Mouse (Mus musculus): ENCODE measurements at regions not wholly inside any gene's neighbourhood (a gene's known extent, or its start where the extent isn't known, plus 50 kb on each side); places are given as distances from the start of the nearest gene placed in this dataset.

DNA sequence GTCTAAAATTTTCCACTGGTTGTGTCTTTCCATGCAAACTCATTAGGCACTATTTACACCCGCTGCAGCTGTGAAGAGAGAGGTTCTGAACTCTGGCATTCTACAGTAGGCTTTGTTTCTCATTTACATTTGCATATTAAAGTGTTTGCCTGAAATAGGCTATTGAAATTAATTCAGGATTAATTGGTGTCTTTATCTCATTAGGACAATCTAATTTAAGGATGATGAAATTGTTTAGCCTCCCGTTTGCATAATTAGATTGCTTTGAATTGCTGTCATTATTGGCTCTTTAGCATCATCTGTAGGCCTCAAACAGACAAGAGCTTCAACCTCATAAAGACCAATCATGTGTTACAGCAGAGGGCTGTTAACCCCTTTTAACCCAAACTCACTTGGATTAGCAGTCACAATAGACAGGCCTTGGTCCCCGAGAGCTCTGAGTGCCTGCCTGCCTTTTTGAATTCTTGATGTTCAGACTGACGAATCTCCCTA, 476.7 kb upstream of the Pbx1 start:
- 73% methylated on average over 4 of the region's 4 CpGs for WGBS
- H3K27ac ChIP-seq (replicated peaks; ENCODE audit: low read depth, low read length): no peak overlapping the region
- H3K9ac ChIP-seq (ENCODE audit: low read length): no peak overlapping the region
- DNase-seq (ENCODE audit: low spot score): no peak
- H3K27me3 ChIP-seq (ENCODE audit: control insufficient read depth, insufficient read depth, low read length): no peaks in the 10 kb centered on the region
- no peaks in the 10 kb centered on the region for H3K9me3 ChIP-seq (ENCODE audit: control insufficient read depth, low read length)
- no peaks in the 10 kb centered on the region for H3K36me3 ChIP-seq (ENCODE audit: control insufficient read depth, insufficient read depth, low read length)
- ATAC-seq (ENCODE audit: insufficient number of reproducible peaks, low FRiP score, low TSS enrichment, low read depth): no peak
- H3K4me3 ChIP-seq (ENCODE audit: low read depth, low read length): no peak overlapping the region
- H3K4me2 ChIP-seq (ENCODE audit: low read depth, severe bottlenecking): no peak overlapping the region
- no peaks in the 10 kb centered on the region for H3K4me1 ChIP-seq (ENCODE audit: control insufficient read depth, insufficient read depth, low read length)

DNA sequence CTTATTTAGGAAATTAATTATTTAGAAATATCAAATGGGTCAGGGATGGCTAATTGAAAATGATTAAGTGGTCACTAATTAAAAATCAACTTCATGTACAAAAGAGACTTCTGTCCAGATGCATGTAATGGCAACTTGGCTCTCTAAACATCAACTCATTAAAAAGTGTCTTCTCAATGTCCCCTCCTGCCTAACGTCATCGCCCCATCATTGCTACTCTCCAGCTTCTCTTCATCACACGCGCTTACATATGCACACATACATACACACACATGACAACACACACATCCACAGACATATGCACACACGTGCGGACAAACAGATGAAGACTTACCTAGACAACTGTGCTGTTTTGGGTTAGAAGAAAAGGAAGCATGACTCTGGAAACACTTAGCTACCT, 476.1 kb upstream of the Pbx1 start:
- ATAC-seq (ENCODE audit: insufficient number of reproducible peaks, low FRiP score, low TSS enrichment, low read depth) (no peak), DNase-seq (ENCODE audit: low spot score) (no peak)
- Histone ChIP-seq H3K9ac (ENCODE audit: low read length) (no peak overlapping the region), H3K9me3 (ENCODE audit: control insufficient read depth, low read length) (no peaks in the 10 kb centered on the region), H3K4me3 (ENCODE audit: low read depth, low read length) (no peak overlapping the region), H3K36me3 (ENCODE audit: control insufficient read depth, insufficient read depth, low read length) (no peaks in the 10 kb centered on the region), H3K27me3 (ENCODE audit: control insufficient read depth, insufficient read depth, low read length) (no peaks in the 10 kb centered on the region), H3K4me2 (ENCODE audit: low read depth, severe bottlenecking) (no peak overlapping the region), H3K4me1 (ENCODE audit: control insufficient read depth, insufficient read depth, low read length) (no peaks in the 10 kb centered on the region), H3K27ac (replicated peaks; ENCODE audit: low read depth, low read length) (no peak overlapping the region)
- 94% methylated on average over 6 of the region's 6 CpGs for WGBS

DNA sequence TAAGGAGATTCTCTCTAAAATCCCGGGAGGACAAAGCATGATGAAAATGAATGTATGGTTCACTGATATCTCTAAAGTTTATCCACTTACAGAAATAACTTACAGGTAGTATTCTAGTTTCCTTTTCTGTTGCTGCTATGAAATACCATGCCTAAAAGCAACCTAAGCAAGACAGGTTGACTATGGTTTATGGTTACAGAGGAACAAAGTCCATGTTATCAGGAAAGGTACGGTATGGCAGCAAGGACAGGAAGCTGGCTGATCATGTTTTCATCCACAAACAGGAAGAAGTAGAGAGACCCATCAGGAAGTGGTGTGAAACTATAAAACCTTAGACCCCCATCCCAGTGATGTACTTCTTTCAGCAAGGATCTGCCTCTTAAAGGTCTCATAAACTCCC, 466.4 kb upstream of the Pbx1 start:
- no peak overlapping the region for H3K9ac ChIP-seq (ENCODE audit: low read length)
- no peak overlapping the region for H3K4me3 ChIP-seq (ENCODE audit: low read depth, low read length)
- H3K4me1 ChIP-seq (ENCODE audit: control insufficient read depth, insufficient read depth, low read length): no peaks in the 10 kb centered on the region
- no peak overlapping the region for H3K27ac ChIP-seq (replicated peaks; ENCODE audit: low read depth, low read length)
- no peak for DNase-seq (ENCODE audit: low spot score)
- H3K9me3 ChIP-seq (ENCODE audit: control insufficient read depth, low read length): no peaks in the 10 kb centered on the region
- 90% methylated on average over 2 of the region's 2 CpGs for WGBS
- no peaks in the 10 kb centered on the region for H3K27me3 ChIP-seq (ENCODE audit: control insufficient read depth, insufficient read depth, low read length)
- H3K36me3 ChIP-seq (ENCODE audit: control insufficient read depth, insufficient read depth, low read length): no peaks in the 10 kb centered on the region
- no peak for ATAC-seq (ENCODE audit: insufficient number of reproducible peaks, low FRiP score, low TSS enrichment, low read depth)
- no peak overlapping the region for H3K4me2 ChIP-seq (ENCODE audit: low read depth, severe bottlenecking)

DNA sequence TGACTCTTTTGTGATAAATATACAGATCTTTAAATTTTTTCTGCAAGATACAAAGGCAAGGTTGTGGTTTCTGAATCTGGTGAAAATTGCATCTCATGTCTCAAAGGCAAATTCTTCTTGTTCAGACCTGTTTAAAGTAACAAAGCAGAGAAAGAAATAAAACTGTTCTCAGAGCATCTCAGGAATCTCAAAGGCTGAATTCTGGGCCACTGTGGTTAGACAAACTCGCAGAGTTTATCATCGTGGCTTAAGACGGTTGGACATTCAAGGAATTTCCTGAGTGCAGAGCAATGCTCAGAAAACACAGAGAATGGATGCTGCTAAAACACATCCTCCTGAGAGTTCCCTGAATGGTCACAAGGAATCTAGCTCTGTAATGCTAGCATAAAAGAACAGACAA, 429.5 kb upstream of the Pbx1 start:
- Histone ChIP-seq H3K27me3 (ENCODE audit: control insufficient read depth, insufficient read depth, low read length) (no peaks in the 10 kb centered on the region), H3K9ac (ENCODE audit: low read length) (no peak overlapping the region), H3K27ac (replicated peaks; ENCODE audit: low read depth, low read length) (no peak overlapping the region), H3K4me3 (ENCODE audit: low read depth, low read length) (no peak overlapping the region), H3K4me2 (ENCODE audit: low read depth, severe bottlenecking) (no peak overlapping the region), H3K4me1 (ENCODE audit: control insufficient read depth, insufficient read depth, low read length) (no peaks in the 10 kb centered on the region), H3K9me3 (ENCODE audit: control insufficient read depth, low read length) (no peaks in the 10 kb centered on the region), H3K36me3 (ENCODE audit: control insufficient read depth, insufficient read depth, low read length) (no peaks in the 10 kb centered on the region)
- ATAC-seq (ENCODE audit: insufficient number of reproducible peaks, low FRiP score, low TSS enrichment, low read depth) (no peak), DNase-seq (ENCODE audit: low spot score) (no peak)
- WGBS: 73% methylated on average over 3 of the region's 3 CpGs

DNA sequence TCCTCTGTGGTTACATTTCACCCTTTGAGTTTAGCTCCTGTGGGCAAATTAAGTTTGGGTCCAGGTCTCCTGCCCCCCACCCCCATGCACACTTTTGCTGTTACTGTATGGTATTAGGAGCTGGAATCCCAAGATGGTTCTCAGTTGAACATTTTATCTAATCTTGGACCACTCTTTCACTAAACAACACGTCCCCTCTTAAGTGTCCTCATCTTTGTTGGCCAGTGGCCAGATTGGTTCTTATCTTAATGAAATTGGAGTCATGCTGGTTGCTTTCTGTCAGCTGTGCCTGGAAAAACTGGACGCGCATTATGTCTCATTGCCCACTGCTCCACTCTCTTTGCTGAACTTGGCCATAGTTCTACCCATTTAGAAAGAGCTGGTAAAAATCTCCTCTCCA, 391.1 kb upstream of the Pbx1 start:
- 93% methylated on average over 3 of the region's 3 CpGs for WGBS
- no peaks in the 10 kb centered on the region for H3K36me3 ChIP-seq (ENCODE audit: control insufficient read depth, insufficient read depth, low read length)
- H3K9ac ChIP-seq (ENCODE audit: low read length): no peak overlapping the region
- DNase-seq (ENCODE audit: low spot score) (no peak), ATAC-seq (ENCODE audit: insufficient number of reproducible peaks, low FRiP score, low TSS enrichment, low read depth) (no peak)
- no peak overlapping the region for H3K4me3 ChIP-seq (ENCODE audit: low read depth, low read length)
- no peak overlapping the region for H3K4me2 ChIP-seq (ENCODE audit: low read depth, severe bottlenecking)
- H3K9me3 ChIP-seq (ENCODE audit: control insufficient read depth, low read length): no peaks in the 10 kb centered on the region
- H3K27me3 ChIP-seq (ENCODE audit: control insufficient read depth, insufficient read depth, low read length): no peaks in the 10 kb centered on the region
- no peaks in the 10 kb centered on the region for H3K4me1 ChIP-seq (ENCODE audit: control insufficient read depth, insufficient read depth, low read length)
- H3K27ac ChIP-seq (replicated peaks; ENCODE audit: low read depth, low read length): no peak overlapping the region

DNA sequence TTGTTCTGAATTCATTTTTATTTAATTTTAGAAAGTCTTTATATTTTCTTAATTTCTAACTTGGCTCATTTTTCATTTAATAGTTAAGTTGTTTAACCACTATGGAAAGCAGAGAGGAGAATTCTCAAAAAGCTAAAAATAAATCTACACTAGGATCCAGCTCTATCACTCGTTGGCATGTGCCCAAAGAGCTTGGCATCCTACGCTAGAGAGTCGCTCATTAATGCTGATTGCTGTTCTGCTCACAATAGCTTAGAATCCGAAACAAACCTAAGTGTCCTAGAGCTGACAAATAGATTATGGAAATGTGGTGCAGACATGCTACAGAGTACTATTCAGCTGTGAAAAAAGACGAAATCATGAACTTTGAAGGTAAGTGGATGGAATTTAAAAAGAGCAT, 386.3 kb upstream of the Pbx1 start:
- no peak overlapping the region for H3K27ac ChIP-seq (replicated peaks; ENCODE audit: low read depth, low read length)
- H3K36me3 ChIP-seq (ENCODE audit: control insufficient read depth, insufficient read depth, low read length): no peaks in the 10 kb centered on the region
- H3K27me3 ChIP-seq (ENCODE audit: control insufficient read depth, insufficient read depth, low read length): no peaks in the 10 kb centered on the region
- H3K4me2 ChIP-seq (ENCODE audit: low read depth, severe bottlenecking): no peak overlapping the region
- DNase-seq (ENCODE audit: low spot score): no peak
- no peak overlapping the region for H3K9ac ChIP-seq (ENCODE audit: low read length)
- no peaks in the 10 kb centered on the region for H3K9me3 ChIP-seq (ENCODE audit: control insufficient read depth, low read length)
- no peak for ATAC-seq (ENCODE audit: insufficient number of reproducible peaks, low FRiP score, low TSS enrichment, low read depth)
- H3K4me3 ChIP-seq (ENCODE audit: low read depth, low read length): no peak overlapping the region
- 88% methylated on average over 5 of the region's 5 CpGs for WGBS
- H3K4me1 ChIP-seq (ENCODE audit: control insufficient read depth, insufficient read depth, low read length): no peaks in the 10 kb centered on the region

DNA sequence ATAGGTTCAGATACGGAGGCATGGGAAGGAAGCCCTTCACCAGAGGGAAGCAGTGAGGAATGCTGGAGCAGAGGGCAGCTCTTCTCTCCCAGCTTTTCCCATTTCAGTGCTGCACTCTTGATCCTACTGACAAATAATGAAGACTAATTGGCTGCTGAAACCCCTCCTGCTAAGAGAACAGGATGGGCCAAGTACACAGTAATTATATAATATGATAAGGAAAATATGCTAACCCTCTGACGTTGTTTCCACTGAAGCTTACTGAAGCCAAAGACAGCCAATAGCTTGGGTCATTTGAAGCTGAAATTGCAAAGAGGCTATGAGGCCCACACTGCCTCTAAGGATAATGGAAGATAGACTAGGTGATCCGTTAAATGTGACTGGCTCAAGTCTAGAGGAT, 375.0 kb upstream of the Pbx1 start:
- Histone ChIP-seq H3K36me3 (ENCODE audit: control insufficient read depth, insufficient read depth, low read length) (no peaks in the 10 kb centered on the region), H3K4me2 (ENCODE audit: low read depth, severe bottlenecking) (no peak overlapping the region), H3K9me3 (ENCODE audit: control insufficient read depth, low read length) (no peaks in the 10 kb centered on the region), H3K4me3 (ENCODE audit: low read depth, low read length) (no peak overlapping the region), H3K4me1 (ENCODE audit: control insufficient read depth, insufficient read depth, low read length) (no peaks in the 10 kb centered on the region), H3K9ac (ENCODE audit: low read length) (no peak overlapping the region), H3K27ac (replicated peaks; ENCODE audit: low read depth, low read length) (no peak overlapping the region), H3K27me3 (ENCODE audit: control insufficient read depth, insufficient read depth, low read length) (no peaks in the 10 kb centered on the region)
- WGBS: 41% methylated on average over 3 of the region's 3 CpGs
- no peak for ATAC-seq (ENCODE audit: insufficient number of reproducible peaks, low FRiP score, low TSS enrichment, low read depth)
- no peak for DNase-seq (ENCODE audit: low spot score)

DNA sequence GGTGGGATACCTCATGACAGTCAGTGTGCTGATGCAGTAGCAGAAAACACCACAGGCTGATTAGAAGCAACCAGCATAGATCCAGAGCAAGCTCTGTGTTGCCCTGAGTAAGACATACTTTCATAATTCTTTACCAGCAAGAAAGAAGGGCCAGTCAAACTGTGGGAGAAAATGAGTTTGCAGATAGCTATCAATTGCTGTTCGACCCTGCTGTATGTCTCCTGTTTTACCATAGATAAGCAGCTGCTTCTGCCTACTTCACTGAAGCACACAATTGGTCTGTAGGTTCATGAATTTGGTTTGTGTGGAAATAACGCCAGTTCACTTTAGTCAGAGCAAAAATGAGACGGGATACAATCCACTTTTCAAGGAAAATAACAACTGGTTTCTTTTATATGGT, 373.4 kb upstream of the Pbx1 start:
- no peak overlapping the region for H3K4me2 ChIP-seq (ENCODE audit: low read depth, severe bottlenecking)
- H3K9ac ChIP-seq (ENCODE audit: low read length): no peak overlapping the region
- no peak for DNase-seq (ENCODE audit: low spot score)
- 85% methylated on average over 3 of the region's 3 CpGs for WGBS
- no peaks in the 10 kb centered on the region for H3K9me3 ChIP-seq (ENCODE audit: control insufficient read depth, low read length)
- H3K27ac ChIP-seq (replicated peaks; ENCODE audit: low read depth, low read length): no peak overlapping the region
- no peak for ATAC-seq (ENCODE audit: insufficient number of reproducible peaks, low FRiP score, low TSS enrichment, low read depth)
- H3K27me3 ChIP-seq (ENCODE audit: control insufficient read depth, insufficient read depth, low read length): no peaks in the 10 kb centered on the region
- H3K4me1 ChIP-seq (ENCODE audit: control insufficient read depth, insufficient read depth, low read length): no peaks in the 10 kb centered on the region
- H3K4me3 ChIP-seq (ENCODE audit: low read depth, low read length): no peak overlapping the region
- H3K36me3 ChIP-seq (ENCODE audit: control insufficient read depth, insufficient read depth, low read length): no peaks in the 10 kb centered on the region

DNA sequence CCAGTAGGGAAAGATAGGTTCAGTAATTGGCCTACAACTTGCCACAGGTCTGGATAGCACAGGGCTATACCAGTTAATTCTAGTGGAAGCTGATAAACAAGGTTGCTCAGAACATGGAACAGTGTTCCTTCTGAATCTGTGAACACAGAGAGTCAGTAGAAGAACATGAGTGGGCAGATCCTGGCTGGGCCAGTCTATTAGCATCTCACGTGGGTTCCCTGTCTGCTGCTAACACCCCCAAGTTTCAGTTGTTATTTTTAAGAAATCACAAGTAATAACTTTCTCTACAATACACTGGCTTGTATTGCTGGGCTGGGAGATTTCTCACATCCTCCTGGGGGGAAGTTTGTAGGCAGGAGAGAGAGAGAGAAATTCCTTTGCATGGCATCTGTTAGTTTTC, 369.0 kb upstream of the Pbx1 start:
- no peak for DNase-seq (ENCODE audit: low spot score)
- Histone ChIP-seq H3K4me2 (ENCODE audit: low read depth, severe bottlenecking) (no peak overlapping the region), H3K36me3 (ENCODE audit: control insufficient read depth, insufficient read depth, low read length) (no peaks in the 10 kb centered on the region), H3K27ac (replicated peaks; ENCODE audit: low read depth, low read length) (no peak overlapping the region), H3K27me3 (ENCODE audit: control insufficient read depth, insufficient read depth, low read length) (no peaks in the 10 kb centered on the region), H3K4me3 (ENCODE audit: low read depth, low read length) (no peak overlapping the region), H3K9ac (ENCODE audit: low read length) (no peak overlapping the region), H3K4me1 (ENCODE audit: control insufficient read depth, insufficient read depth, low read length) (no peaks in the 10 kb centered on the region), H3K9me3 (ENCODE audit: control insufficient read depth, low read length) (no peaks in the 10 kb centered on the region)
- 80% methylated on average over 1 of the region's 1 CpGs for WGBS
- no peak for ATAC-seq (ENCODE audit: insufficient number of reproducible peaks, low FRiP score, low TSS enrichment, low read depth)
